Mouse (Mus musculus): ENCODE measurements at regions not wholly inside any gene's neighbourhood (a gene's known extent, or its start where the extent isn't known, plus 50 kb on each side); places are given as distances from the start of the nearest gene placed in this dataset.
"Not testable (repeated sequence)": the region's sequence is repeated elsewhere in the genome, so short reads cannot be mapped to it uniquely, and the experiment has no call there.

DNA sequence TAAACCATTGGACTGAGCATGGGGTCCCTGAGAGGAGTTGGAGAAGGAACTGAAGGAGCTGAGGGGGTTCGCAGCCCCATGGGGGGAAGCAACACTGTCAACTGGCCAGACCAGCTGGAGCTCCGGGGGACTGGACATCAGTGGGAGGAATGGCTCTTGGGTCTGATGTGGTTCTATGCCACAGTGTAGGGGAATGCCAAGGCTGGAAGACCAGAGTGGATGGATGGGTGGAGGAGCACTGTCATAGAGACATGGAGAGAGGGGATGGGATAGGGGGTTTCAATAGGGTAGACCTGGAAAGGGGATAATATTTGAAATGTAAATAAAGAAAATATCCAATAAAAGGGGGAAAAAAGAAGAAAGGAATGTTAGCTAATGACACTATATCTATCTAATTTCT lies 253.1 kb downstream of the Tdrd3 start:
- Histone ChIP-seq H3K9ac (ENCODE audit: low read length) (no peak overlapping the region), H3K36me3 (ENCODE audit: control insufficient read depth, insufficient read depth, low read length) (no peaks in the 10 kb centered on the region), H3K4me1 (replicated peaks; ENCODE audit: control insufficient read depth, insufficient read depth) (no peaks in the 10 kb centered on the region), H3K27me3 (ENCODE audit: control insufficient read depth, insufficient read depth, low read length) (no peaks in the 10 kb centered on the region), H3K4me3 (ENCODE audit: low read depth, low read length) (no peak overlapping the region), H3K4me2 (replicated peaks; ENCODE audit: low read depth) (no peak overlapping the region), H3K9me3 (ENCODE audit: control insufficient read depth, low read length) (no peaks in the 10 kb centered on the region), H3K27ac (replicated peaks) (no peak overlapping the region)
- WGBS, result 86% methylated on average over 2 of the region's 2 CpGs
- no peak for TF ChIP-seq CTCF (IDR thresholded peaks at IDR 0.05; ENCODE audit: low read depth)
- TF ChIP-seq EP300 (optimal IDR thresholded peaks at IDR 0.05), result no peak
- ATAC-seq (ENCODE audit: low FRiP score, low TSS enrichment), result no peak
- no peak for DNase-seq (ENCODE audit: low spot score)

DNA sequence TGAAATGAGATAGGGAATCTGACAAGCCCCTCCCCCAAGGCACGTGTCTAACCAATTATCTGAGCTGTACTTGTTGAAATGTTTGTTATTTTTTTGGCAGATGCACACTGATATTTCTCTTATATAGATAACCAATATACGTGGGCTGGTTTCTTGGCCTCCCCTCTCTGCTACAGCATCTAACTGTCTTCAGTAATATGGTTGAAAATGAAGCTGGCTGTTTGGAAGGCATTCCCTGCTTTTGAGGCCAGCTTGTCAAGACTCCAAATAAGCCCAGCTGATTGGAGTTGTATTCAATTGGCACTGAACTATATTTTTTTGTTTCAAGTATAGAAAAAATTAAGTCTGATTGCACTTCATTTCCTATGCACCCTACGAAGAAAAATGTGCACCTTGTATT lies 264.3 kb downstream of the Tdrd3 start:
- Histone ChIP-seq H3K27ac (replicated peaks) (no peak overlapping the region), H3K27me3 (ENCODE audit: control insufficient read depth, insufficient read depth, low read length) (no peaks in the 10 kb centered on the region), H3K9me3 (ENCODE audit: control insufficient read depth, low read length) (no peaks in the 10 kb centered on the region), H3K36me3 (ENCODE audit: control insufficient read depth, insufficient read depth, low read length) (no peaks in the 10 kb centered on the region), H3K4me1 (replicated peaks; ENCODE audit: control insufficient read depth, insufficient read depth) (no peaks in the 10 kb centered on the region), H3K9ac (ENCODE audit: low read length) (no peak overlapping the region), H3K4me2 (replicated peaks; ENCODE audit: low read depth) (no peak overlapping the region), H3K4me3 (ENCODE audit: low read depth, low read length) (no peak overlapping the region)
- TF ChIP-seq EP300 (optimal IDR thresholded peaks at IDR 0.05), result no peak
- no peak for TF ChIP-seq CTCF (IDR thresholded peaks at IDR 0.05; ENCODE audit: low read depth)
- 69% methylated on average over 3 of the region's 3 CpGs for whole genome bisulfite sequencing
- no peak for DNase-seq (ENCODE audit: low spot score)
- ATAC-seq (ENCODE audit: low FRiP score, low TSS enrichment), result no peak

- DNase-seq (ENCODE audit: low spot score); H3K9ac ChIP-seq (ENCODE audit: low read length); H3K27me3 ChIP-seq (ENCODE audit: control insufficient read depth, insufficient read depth, low read length); H3K27ac ChIP-seq (replicated peaks); H3K36me3 ChIP-seq (ENCODE audit: control insufficient read depth, insufficient read depth, low read length); ATAC-seq (ENCODE audit: low FRiP score, low TSS enrichment); H3K4me1 ChIP-seq (replicated peaks; ENCODE audit: control insufficient read depth, insufficient read depth); H3K4me3 ChIP-seq (ENCODE audit: low read depth, low read length); H3K4me2 ChIP-seq (replicated peaks; ENCODE audit: low read depth); H3K9me3 ChIP-seq (ENCODE audit: control insufficient read depth, low read length): not testable (repeated sequence)
- WGBS, result 85% methylated on average over 4 of the region's 4 CpGs
Measured at GRCm38 (mm10) chr14:87683091-87683806, 266.8 kb downstream of the Tdrd3 start.

GRCm38 (mm10) chr14:87689866-87690265 lies 273.4 kb downstream of the Tdrd3 start:
- no peak for TF ChIP-seq EP300 (optimal IDR thresholded peaks at IDR 0.05)
- ATAC-seq (ENCODE audit: low FRiP score, low TSS enrichment) (no peak), DNase-seq (ENCODE audit: low spot score) (no peak)
- H3K4me2 ChIP-seq (replicated peaks; ENCODE audit: low read depth), result no peak overlapping the region
- H3K9me3 ChIP-seq (ENCODE audit: control insufficient read depth, low read length), result no peaks in the 10 kb centered on the region
- H3K4me3 ChIP-seq (ENCODE audit: low read depth, low read length), result no peak overlapping the region
- no peaks in the 10 kb centered on the region for H3K27me3 ChIP-seq (ENCODE audit: control insufficient read depth, insufficient read depth, low read length)
- no peak overlapping the region for H3K27ac ChIP-seq (replicated peaks)
- 81% methylated on average over 3 of the region's 3 CpGs for WGBS
- no peak overlapping the region for H3K9ac ChIP-seq (ENCODE audit: low read length)
- no peaks in the 10 kb centered on the region for H3K36me3 ChIP-seq (ENCODE audit: control insufficient read depth, insufficient read depth, low read length)
- no peaks in the 10 kb centered on the region for H3K4me1 ChIP-seq (replicated peaks; ENCODE audit: control insufficient read depth, insufficient read depth)

DNA sequence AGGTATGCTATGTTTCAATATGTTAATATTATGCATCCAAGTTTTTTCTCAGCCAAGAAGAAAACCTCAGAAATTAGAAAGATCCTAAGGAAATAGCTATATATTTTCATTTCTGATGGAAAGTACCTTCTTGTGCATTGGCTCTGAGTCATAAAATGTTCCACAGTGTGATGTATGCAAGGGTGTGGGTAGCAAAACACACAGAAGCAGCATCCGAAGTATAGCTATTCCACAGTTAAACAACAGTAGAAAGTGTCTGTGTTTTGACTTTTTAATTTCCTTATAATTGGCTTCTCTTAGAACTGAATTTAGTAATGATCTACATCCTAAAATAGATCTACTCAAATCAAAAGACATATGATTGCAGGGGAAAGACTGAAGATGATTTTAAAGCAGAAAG lies 320.0 kb downstream of the Tdrd3 start:
- Histone ChIP-seq H3K9me3 (ENCODE audit: control insufficient read depth, low read length) (no peaks in the 10 kb centered on the region), H3K27me3 (ENCODE audit: control insufficient read depth, insufficient read depth, low read length) (no peaks in the 10 kb centered on the region), H3K36me3 (ENCODE audit: control insufficient read depth, insufficient read depth, low read length) (no peaks in the 10 kb centered on the region), H3K4me1 (replicated peaks; ENCODE audit: control insufficient read depth, insufficient read depth) (no peaks in the 10 kb centered on the region), H3K4me3 (ENCODE audit: low read depth, low read length) (no peak overlapping the region), H3K4me2 (replicated peaks; ENCODE audit: low read depth) (no peak overlapping the region), H3K9ac (ENCODE audit: low read length) (no peak overlapping the region), H3K27ac (replicated peaks) (no peak overlapping the region)
- 58% methylated on average over 1 of the region's 1 CpGs for WGBS
- no peak for ATAC-seq (ENCODE audit: low FRiP score, low TSS enrichment)
- TF ChIP-seq CTCF (IDR thresholded peaks at IDR 0.05; ENCODE audit: low read depth) (no peak), EP300 (optimal IDR thresholded peaks at IDR 0.05) (no peak)
- DNase-seq (ENCODE audit: low spot score), result no peak

- H3K27me3 ChIP-seq (ENCODE audit: control insufficient read depth, insufficient read depth, low read length), result no peaks in the 10 kb centered on the region
- TF ChIP-seq CTCF (IDR thresholded peaks at IDR 0.05; ENCODE audit: low read depth), result no peak
- no peak for TF ChIP-seq EP300 (optimal IDR thresholded peaks at IDR 0.05)
- no peak overlapping the region for H3K4me2 ChIP-seq (replicated peaks; ENCODE audit: low read depth)
- DNase-seq (ENCODE audit: low spot score) (no peak), ATAC-seq (ENCODE audit: low FRiP score, low TSS enrichment) (no peak)
- H3K27ac ChIP-seq (replicated peaks), result no peak overlapping the region
- H3K36me3 ChIP-seq (ENCODE audit: control insufficient read depth, insufficient read depth, low read length), result no peaks in the 10 kb centered on the region
- no peak overlapping the region for H3K9ac ChIP-seq (ENCODE audit: low read length)
- H3K9me3 ChIP-seq (ENCODE audit: control insufficient read depth, low read length), result no peaks in the 10 kb centered on the region
- WGBS, result 55% methylated on average over 8 of the region's 8 CpGs
- no peaks in the 10 kb centered on the region for H3K4me1 ChIP-seq (replicated peaks; ENCODE audit: control insufficient read depth, insufficient read depth)
- no peak overlapping the region for H3K4me3 ChIP-seq (ENCODE audit: low read depth, low read length)
Measured at GRCm38 (mm10) chr14:87745524-87745923, 329.1 kb downstream of the Tdrd3 start.

Measured in stomach, postnatal 0 days (tissue).